Mouse (Mus musculus) heart, embryonic 13.5 days (tissue): ENCODE results near the gene Gm8369. TPM values are rescaled to one million over a fixed set of nuclear protein-coding genes. Genes with fewer than 3 reads are reported as not detected.
"Not testable (repeated sequence)": the region's sequence is repeated elsewhere in the genome, so short reads cannot be mapped to it uniquely, and the experiment has no call there.

Source experiments
- ATAC-seq: fragments of 200-750 bp; cut with Nextera tagmentation; 2 replicates; pipeline ENCODE4 v1.8.0; 2017; ENCODE audit warnings: moderate TSS enrichment; ENCODE audit not compliant: insufficient number of reproducible peaks, low FRiP score, low TSS enrichment; ENCODE audit errors: extremely low read depth
- H3K27ac ChIP-seq: fragments of 300-500 bp; sonication (generic); replicated peaks from 2 replicates; pipeline ENCODE4 v1.5.1; 2015; ENCODE audit warnings: moderate library complexity, mild to moderate bottlenecking, inconsistent platforms
- H3K27me3 ChIP-seq: fragments of 300-500 bp; sonication (generic); replicated peaks from 2 replicates; pipeline ENCODE4 v1.6.1; 2015; ENCODE audit warnings: mild to moderate bottlenecking, inconsistent platforms
- H3K36me3 ChIP-seq: fragments of 300-500 bp; sonication (generic); 2 replicates; pipeline ENCODE4 v1.6.1; 2015; ENCODE audit warnings: mild to moderate bottlenecking, inconsistent platforms
- H3K4me1 ChIP-seq: fragments of 300-500 bp; sonication (generic); 2 replicates; pipeline ENCODE4 v1.6.1; 2015; ENCODE audit warnings: inconsistent platforms
- H3K4me2 ChIP-seq: fragments of 300-500 bp; sonication (generic); 2 replicates; pipeline ENCODE4 v1.6.1; 2015; ENCODE audit warnings: inconsistent platforms, mild to moderate bottlenecking, moderate library complexity
- H3K4me3 ChIP-seq: fragments of 300-500 bp; sonication (generic); 2 replicates; pipeline ENCODE4 v1.5.1; 2015; ENCODE audit warnings: moderate library complexity, mild to moderate bottlenecking, inconsistent platforms
- H3K9ac ChIP-seq: fragments of 300-500 bp; sonication (generic); 2 replicates; pipeline ENCODE4 v1.6.1; 2015; ENCODE audit warnings: inconsistent platforms, mild to moderate bottlenecking, moderate library complexity
- H3K9me3 ChIP-seq: fragments of 300-500 bp; sonication (generic); 2 replicates; pipeline ENCODE4 v1.6.1; 2016; ENCODE audit warnings: inconsistent platforms
- WGBS: fragments of 180-500 bp; shearing (Covaris S2); methylation state at CpG from one replicate; pipeline ENCODE4 v1.1.7; 2015; ENCODE audit warnings: mixed read lengths; 5-methylcytosine and 5-hydroxymethylcytosine counted together
- polyA plus RNA-seq: library from polyadenylated mRNA; unstranded; fragments of >200 nt; fragmentation: Nextera tagmentation; extraction: Ambion mirVana; gene quantifications from 2 replicates; pipeline ENCODE4 v1.2.1, GENCODE M21; 2015

The Gm8369 gene
- not detected in 2 replicates for polyA plus RNA-seq

- Histone ChIP-seq H3K4me2 (no peak within 1 kb of the TSS), H3K27me3 (no peaks in the 10 kb centered on the region), H3K4me1 (no peaks in the 10 kb centered on the region), H3K27ac (no peak within 1 kb of the TSS), H3K36me3 (no peaks in the 10 kb centered on the region), H3K9me3 (no peaks in the 10 kb centered on the region), H3K4me3 (no peak within 1 kb of the TSS), H3K9ac (no peak within 1 kb of the TSS)
- ATAC-seq = no peak
- WGBS = 54% methylated on average over 2 of the region's 2 CpGs
Measured at GRCm38 (mm10) chr19:11485746-11486145, at the start of gene Gm8369. Gene Gm8369, plus strand, starts transcription at chr19:11485938.

GRCm38 (mm10) chr19:11443338-11443737 lies 42.4 kb upstream of the Gm8369 start, which contains the start of gene Ms4a4b:
Gene Ms4a4b, plus strand, starts transcription at chr19:11443553.
- no peak for ATAC-seq

GRCm38 (mm10) chr19:11443964-11444363 lies 41.8 kb upstream of the Gm8369 start:
- Histone ChIP-seq H3K4me2 (no peak overlapping the region), H3K27ac (no peak overlapping the region), H3K4me3 (no peak overlapping the region), H3K9me3 (no peaks in the 10 kb centered on the region), H3K4me1 (no peaks in the 10 kb centered on the region), H3K9ac (no peak overlapping the region), H3K27me3 (no peaks in the 10 kb centered on the region), H3K36me3 (no peaks in the 10 kb centered on the region)
- 76% methylated on average over 5 of the region's 5 CpGs for WGBS
- ATAC-seq = no peak

More at GRCm38 (mm10) chr19:11443338-11443737, 42.4 kb upstream of the Gm8369 start, which contains the start of gene Ms4a4b:
- Histone ChIP-seq H3K9ac (no peak within 1 kb of the TSS), H3K4me3 (no peak within 1 kb of the TSS), H3K27me3 (no peaks in the 10 kb centered on the region), H3K9me3 (no peaks in the 10 kb centered on the region), H3K4me2 (no peak within 1 kb of the TSS), H3K27ac (no peak within 1 kb of the TSS), H3K36me3 (no peaks in the 10 kb centered on the region), H3K4me1 (no peaks in the 10 kb centered on the region)

- WGBS = 69% methylated on average over 2 of the region's 2 CpGs
- no peak overlapping the region for H3K4me2 ChIP-seq
- no peak overlapping the region for H3K27ac ChIP-seq
- no peaks in the 10 kb centered on the region for H3K27me3 ChIP-seq
- H3K9ac ChIP-seq = no peak overlapping the region
- no peaks in the 10 kb centered on the region for H3K9me3 ChIP-seq
- ATAC-seq = no peak
- no peaks in the 10 kb centered on the region for H3K36me3 ChIP-seq
- H3K4me1 ChIP-seq = no peaks in the 10 kb centered on the region
- no peak overlapping the region for H3K4me3 ChIP-seq
Measured at GRCm38 (mm10) chr19:11447238-11447637, 38.5 kb upstream of the Gm8369 start.

GRCm38 (mm10) chr19:11459041-11459440 lies 26.7 kb upstream of the Gm8369 start:
- H3K27me3 ChIP-seq, H3K9ac ChIP-seq, H3K9me3 ChIP-seq, H3K27ac ChIP-seq, H3K4me1 ChIP-seq, H3K4me3 ChIP-seq, ATAC-seq, H3K36me3 ChIP-seq, H3K4me2 ChIP-seq: not testable (repeated sequence)
- 75% methylated on average over 4 of the region's 4 CpGs for WGBS

GRCm38 (mm10) chr19:11464795-11465194 lies 20.9 kb upstream of the Gm8369 start:
- ATAC-seq, H3K27me3 ChIP-seq, H3K27ac ChIP-seq, H3K4me2 ChIP-seq, H3K9me3 ChIP-seq, H3K4me3 ChIP-seq, H3K9ac ChIP-seq, H3K4me1 ChIP-seq, H3K36me3 ChIP-seq: not testable (repeated sequence)
- WGBS = 38% methylated on average over 1 of the region's 1 CpGs

- H3K36me3 ChIP-seq = no peaks in the 10 kb centered on the region
- no peak overlapping the region for H3K27ac ChIP-seq
- WGBS = 65% methylated on average over 5 of the region's 5 CpGs
- no peaks in the 10 kb centered on the region for H3K4me1 ChIP-seq
- H3K4me2 ChIP-seq = no peak overlapping the region
- no peak for ATAC-seq
- H3K9me3 ChIP-seq = no peaks in the 10 kb centered on the region
- H3K4me3 ChIP-seq = no peak overlapping the region
- no peaks in the 10 kb centered on the region for H3K27me3 ChIP-seq
- no peak overlapping the region for H3K9ac ChIP-seq
Measured at GRCm38 (mm10) chr19:11466471-11466870, 19.3 kb upstream of the Gm8369 start.

GRCm38 (mm10) chr19:11468361-11468760 lies 17.4 kb upstream of the Gm8369 start:
- H3K4me1 ChIP-seq = not testable (repeated sequence)

GRCm38 (mm10) chr19:11469215-11469614 lies 16.5 kb upstream of the Gm8369 start, which contains the start of gene Ms4a6c:
Gene Ms4a6c, plus strand, starts transcription at chr19:11469366.
- not testable (repeated sequence) for ATAC-seq, H3K27me3 ChIP-seq, H3K36me3 ChIP-seq, H3K9me3 ChIP-seq, H3K4me1 ChIP-seq, H3K9ac ChIP-seq, H3K27ac ChIP-seq, H3K4me2 ChIP-seq, H3K4me3 ChIP-seq
- 55% methylated on average over 4 of the region's 4 CpGs for WGBS

More at GRCm38 (mm10) chr19:11468361-11468760, 17.4 kb upstream of the Gm8369 start:
- H3K27ac ChIP-seq, H3K36me3 ChIP-seq, H3K9me3 ChIP-seq, H3K4me3 ChIP-seq, H3K4me2 ChIP-seq, H3K27me3 ChIP-seq, H3K9ac ChIP-seq, ATAC-seq: not testable (repeated sequence)
- 49% methylated on average over 1 of the region's 1 CpGs for WGBS

GRCm38 (mm10) chr19:11479714-11480113 lies 6.0 kb upstream of the Gm8369 start:
- H3K36me3 ChIP-seq = no peaks in the 10 kb centered on the region
- 64% methylated on average over 2 of the region's 2 CpGs for WGBS
- H3K4me2 ChIP-seq = no peak overlapping the region
- H3K4me1 ChIP-seq = no peaks in the 10 kb centered on the region
- H3K27ac ChIP-seq = no peak overlapping the region
- no peak for ATAC-seq
- H3K9ac ChIP-seq = no peak overlapping the region
- H3K4me3 ChIP-seq = no peak overlapping the region
- H3K27me3 ChIP-seq = no peaks in the 10 kb centered on the region
- no peaks in the 10 kb centered on the region for H3K9me3 ChIP-seq

- no peak for ATAC-seq
- Histone ChIP-seq H3K4me2 (no peak overlapping the region), H3K27ac (no peak overlapping the region), H3K36me3 (no peaks in the 10 kb centered on the region), H3K4me1 (no peaks in the 10 kb centered on the region), H3K27me3 (no peaks in the 10 kb centered on the region), H3K4me3 (no peak overlapping the region), H3K9me3 (no peaks in the 10 kb centered on the region), H3K9ac (no peak overlapping the region)
- 75% methylated on average over 2 of the region's 2 CpGs for WGBS
Measured at GRCm38 (mm10) chr19:11482684-11483083, 3.1 kb upstream of the Gm8369 start.

GRCm38 (mm10) chr19:11483941-11484340 lies 1.8 kb upstream of the Gm8369 start:
- H3K9me3 ChIP-seq = no peaks in the 10 kb centered on the region
- ATAC-seq = no peak
- H3K4me3 ChIP-seq = no peak overlapping the region
- H3K27ac ChIP-seq = no peak overlapping the region
- WGBS = 64% methylated on average over 4 of the region's 4 CpGs
- H3K36me3 ChIP-seq = no peaks in the 10 kb centered on the region
- H3K27me3 ChIP-seq = no peaks in the 10 kb centered on the region
- no peaks in the 10 kb centered on the region for H3K4me1 ChIP-seq
- H3K9ac ChIP-seq = no peak overlapping the region
- no peak overlapping the region for H3K4me2 ChIP-seq
